Mouse (Mus musculus) olfactory bulb, adult 2 months (tissue): ENCODE measurements at regions not wholly inside any gene's neighbourhood (a gene's known extent, or its start where the extent isn't known, plus 50 kb on each side); places are given as distances from the start of the nearest gene placed in this dataset.

Source experiments
- CTCF ChIP-seq: fragments of 200-500 bp; IDR thresholded peaks from 2 replicates; pipeline ENCODE4 v1.5.1; 2012; ENCODE audit warnings: low read depth, mild to moderate bottlenecking, low read length, moderate library complexity; ENCODE audit not compliant: insufficient read depth
- POLR2A ChIP-seq: fragments of 200-500 bp; IDR thresholded peaks from 2 replicates; pipeline ENCODE4 v1.6.1; 2012; ENCODE audit warnings: mild to moderate bottlenecking, low read depth, low read length, moderate library complexity; ENCODE audit not compliant: insufficient read depth

DNA sequence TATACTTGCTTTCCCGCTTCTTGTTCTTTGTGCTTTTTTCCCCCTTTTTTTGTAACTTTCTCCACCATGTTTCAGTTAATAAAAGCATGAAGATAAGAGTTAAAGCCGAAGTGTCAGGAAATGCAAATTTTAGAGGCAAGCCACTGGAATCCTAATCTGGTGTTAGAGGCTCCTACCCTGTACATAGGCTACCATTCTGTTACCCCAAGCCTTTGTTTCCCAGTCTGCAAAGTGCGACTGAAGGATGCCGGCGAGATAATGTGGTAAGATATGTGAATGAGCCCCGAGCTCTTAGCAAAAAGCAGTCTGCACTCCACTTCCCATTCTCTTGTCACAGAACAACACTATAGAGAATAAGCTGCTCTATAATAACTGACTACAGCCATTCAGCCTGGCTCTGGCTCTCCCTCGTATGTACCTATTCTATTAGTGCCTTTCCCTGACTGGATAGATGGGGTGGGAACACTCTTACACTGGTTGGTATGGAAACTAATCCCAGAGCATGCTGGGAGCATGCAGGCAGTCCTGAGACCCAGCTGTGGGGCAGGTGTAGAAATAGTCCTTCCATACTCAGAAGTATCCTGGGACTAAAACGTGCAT is 229.7 kb upstream of the Daam1 start:
- TF ChIP-seq CTCF (no peak), POLR2A (no peak)
